Mouse (Mus musculus): ENCODE results near the gene Itprid2.

Itprid2 gene

GRCm38 (mm10) chr2:79715925-79716324 is 80.8 kb downstream of the Itprid2 start:
- no peak for DNase-seq

GRCm38 (mm10) chr2:79717846-79718245 is 82.7 kb downstream of the Itprid2 start:
- DNase-seq: no peak

GRCm38 (mm10) chr2:79722415-79722814 is 87.3 kb downstream of the Itprid2 start:
- DNase-seq: no peak
